Mouse (Mus musculus) layer of hippocampus, adult 9-10 months (tissue): ENCODE measurements around the gene Ppm1l.
"Not testable (repeated sequence)": the region's sequence is repeated elsewhere in the genome, so short reads cannot be mapped to it uniquely, and the experiment has no call there.

ENCODE experiments used
- DNase-seq: peaks from one replicate; pipeline ENCODE4 v3.0.0; 2022; ENCODE audit warnings: low spot score

The Ppm1l gene

GRCm38 (mm10) chr3:69542962-69543361 is 226.3 kb downstream of the Ppm1l start:
- DNase-seq, result peak; percentile 49

- DNase-seq, result no peak
Measured at GRCm38 (mm10) chr3:69543730-69544129, 227.1 kb downstream of the Ppm1l start.

- no peak for DNase-seq
Measured at GRCm38 (mm10) chr3:69545017-69545416, 228.4 kb downstream of the Ppm1l start.

GRCm38 (mm10) chr3:69548704-69549455 is 232.2 kb downstream of the Ppm1l start:
- no peak for DNase-seq

- DNase-seq, result no peak
Measured at GRCm38 (mm10) chr3:69549602-69550001, 232.9 kb downstream of the Ppm1l start.

GRCm38 (mm10) chr3:69555511-69555910 is 238.8 kb downstream of the Ppm1l start:
- no peak for DNase-seq

GRCm38 (mm10) chr3:69556092-69556778 is 239.6 kb downstream of the Ppm1l start:
- DNase-seq, result no peak

GRCm38 (mm10) chr3:69559316-69559974 is 242.8 kb downstream of the Ppm1l start:
- no peak for DNase-seq

- DNase-seq, result no peak
Measured at GRCm38 (mm10) chr3:69559975-69560330, 243.3 kb downstream of the Ppm1l start.

- no peak for DNase-seq
Measured at GRCm38 (mm10) chr3:69561686-69562085, 245.0 kb downstream of the Ppm1l start.

GRCm38 (mm10) chr3:69563406-69563805 is 246.7 kb downstream of the Ppm1l start:
- no peak for DNase-seq

GRCm38 (mm10) chr3:69565586-69565985 is 248.9 kb downstream of the Ppm1l start:
- not testable (repeated sequence) for DNase-seq

- DNase-seq, result no peak
Measured at GRCm38 (mm10) chr3:69572561-69572960, 255.9 kb downstream of the Ppm1l start.

- no peak for DNase-seq
Measured at GRCm38 (mm10) chr3:69575577-69575976, 258.9 kb downstream of the Ppm1l start.

GRCm38 (mm10) chr3:69576715-69577114 is 260.1 kb downstream of the Ppm1l start:
- DNase-seq, result no peak

- DNase-seq, result no peak
Measured at GRCm38 (mm10) chr3:69578791-69579190, 262.1 kb downstream of the Ppm1l start.

GRCm38 (mm10) chr3:69583798-69584197 is 267.1 kb downstream of the Ppm1l start:
- no peak for DNase-seq

GRCm38 (mm10) chr3:69588101-69588760 is 271.6 kb downstream of the Ppm1l start:
- DNase-seq, result no peak

GRCm38 (mm10) chr3:69593426-69593825 is 276.8 kb downstream of the Ppm1l start:
- DNase-seq, result no peak

GRCm38 (mm10) chr3:69594071-69594470 is 277.4 kb downstream of the Ppm1l start:
- DNase-seq, result no peak

- DNase-seq, result no peak
Measured at GRCm38 (mm10) chr3:69596116-69596515, 279.5 kb downstream of the Ppm1l start.

- DNase-seq, result no peak
Measured at GRCm38 (mm10) chr3:69597211-69597610, 280.6 kb downstream of the Ppm1l start.

- DNase-seq, result no peak
Measured at GRCm38 (mm10) chr3:69597816-69598215, 281.2 kb downstream of the Ppm1l start.
